10 mouse cellular contexts compared by ENCODE assay signal in the genomic region with DNA sequence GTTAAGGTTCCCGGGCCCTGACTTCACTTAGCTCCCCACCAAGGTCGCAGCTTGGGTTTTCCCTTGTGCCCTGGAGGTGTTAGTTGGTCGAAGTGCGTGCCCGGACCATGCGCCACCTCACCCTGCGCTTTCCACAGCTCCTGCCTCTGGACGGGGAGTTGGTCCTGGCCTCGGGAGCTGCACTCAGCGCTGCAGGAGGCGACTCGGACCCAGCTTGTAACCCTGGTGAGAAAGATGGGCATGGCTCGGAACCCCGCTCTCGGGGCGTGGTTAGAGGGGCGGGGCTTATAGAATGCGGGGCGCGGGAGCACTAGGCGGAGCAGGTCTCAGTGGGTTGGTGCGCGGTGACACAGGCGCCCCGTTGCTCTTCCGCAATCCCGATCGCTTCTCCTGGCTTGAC. TPM values are rescaled to one million over a fixed set of nuclear protein-coding genes. Genes with fewer than 3 reads are reported as not detected.
DNase-seq lines count a peak whose midpoint lies in the region; ATAC-seq lines count a peak whose summit lies in the region.
"Had no signal": no experiment of that assay in that cellular context is flagged by ENCODE, and none has a peak within 500 bp of the region (broad histone marks: within the 10 kb centered on the region; RNA-seq: fewer than 3 reads in every experiment).

No protein-coding gene starts in this region.

- peaks cover 85% of the 10 kb centered on the region for H3K27me3 ChIP-seq in lung, embryonic 15.5 days
- peaks cover 85% of the 10 kb centered on the region for H3K27me3 ChIP-seq in forebrain, embryonic 13.5 days
- peaks cover 77% of the 10 kb centered on the region for H3K27me3 ChIP-seq in limb, embryonic 11.5 days (ENCODE audit: control insufficient read depth, insufficient read depth, low read length)
- peaks cover 67% of the 10 kb centered on the region for H3K27me3 ChIP-seq in neural tube, embryonic 14.5 days (ENCODE audit: control insufficient read depth, insufficient read depth, low read length)

- no peak for DNase-seq in lung, postnatal 25 days (ENCODE audit: low spot score)
- peak; percentile 51 for DNase-seq in limb, embryonic 11.5 days (ENCODE audit: low spot score)
- DNase-seq in spleen, postnatal 14 days (ENCODE audit: low spot score in 2 of 2) = no peak
- DNase-seq in urinary bladder, postnatal 4 days (ENCODE audit: low spot score in 2 of 2) = no peak
- no peak for DNase-seq in left cerebral cortex, postnatal 4 days
- DNase-seq: adrenal gland, adult 2 months had no signal

- no peak overlapping the region for H3K9ac ChIP-seq in lung, embryonic 15.5 days
- H3K9ac ChIP-seq in forebrain, embryonic 13.5 days = peak overlapping the region; percentile 50; the same call in 1 of the 2 replicates
- H3K9ac ChIP-seq in limb, embryonic 11.5 days (ENCODE audit: low read length) = no peak overlapping the region
- H3K9ac ChIP-seq in neural tube, embryonic 14.5 days (replicated peaks; ENCODE audit: low read depth, low read length) = peak overlapping the region; percentile 51; the same call in 1 of the 2 replicates

- no peaks in the 10 kb centered on the region for H3K36me3 ChIP-seq in lung, embryonic 15.5 days
- no peaks in the 10 kb centered on the region for H3K36me3 ChIP-seq in forebrain, embryonic 13.5 days (ENCODE audit: poor library complexity, severe bottlenecking)
- no peaks in the 10 kb centered on the region for H3K36me3 ChIP-seq in limb, embryonic 11.5 days (ENCODE audit: control insufficient read depth, insufficient read depth, low read length)
- no peaks in the 10 kb centered on the region for H3K36me3 ChIP-seq in neural tube, embryonic 14.5 days (ENCODE audit: control insufficient read depth, insufficient read depth, low read length)

- no peak for ATAC-seq in lung, embryonic 15.5 days (ENCODE audit: borderline replicate concordance, extremely low read depth, low FRiP score, low TSS enrichment)
- peak; percentile 28; the same call in 1 of the 2 replicates for ATAC-seq in forebrain, embryonic 13.5 days
- ATAC-seq in limb, embryonic 11.5 days (ENCODE audit: insufficient number of reproducible peaks, low FRiP score, low TSS enrichment, low read depth) = no peak
- 0 out of 2 replicates have a peak, but pooled peaks have one; percentile 15 for ATAC-seq in neural tube, embryonic 14.5 days (ENCODE audit: low read depth)

- peak overlapping the region; percentile 79 for H3K4me2 ChIP-seq in lung, embryonic 15.5 days
- peak overlapping the region; percentile 74 for H3K4me2 ChIP-seq in forebrain, embryonic 13.5 days
- H3K4me2 ChIP-seq in limb, embryonic 11.5 days (ENCODE audit: low read depth, severe bottlenecking) = peak overlapping the region; percentile 65
- peak overlapping the region; percentile 72 for H3K4me2 ChIP-seq in neural tube, embryonic 14.5 days (ENCODE audit: low read depth, low read length)

- no peak overlapping the region for H3K27ac ChIP-seq in lung, embryonic 15.5 days
- H3K27ac ChIP-seq in forebrain, embryonic 13.5 days = no peak overlapping the region
- no peak overlapping the region for H3K27ac ChIP-seq in limb, embryonic 11.5 days (replicated peaks; ENCODE audit: low read depth, low read length)
- no peak overlapping the region for H3K27ac ChIP-seq in neural tube, embryonic 14.5 days (ENCODE audit: low read depth, low read length)

- H3K4me1 ChIP-seq in lung, embryonic 15.5 days = peaks cover 33% of the 10 kb centered on the region
- peaks cover 21% of the 10 kb centered on the region for H3K4me1 ChIP-seq in forebrain, embryonic 13.5 days
- H3K4me1 ChIP-seq in limb, embryonic 11.5 days (ENCODE audit: control insufficient read depth, insufficient read depth, low read length) = peaks cover 15% of the 10 kb centered on the region
- peaks cover 18% of the 10 kb centered on the region for H3K4me1 ChIP-seq in neural tube, embryonic 14.5 days (ENCODE audit: control insufficient read depth, insufficient read depth, low read length)

- intact Hi-C loops in left cerebral cortex, postnatal 4 days (cut with DNase I) = no loop called here

- WGBS in lung, embryonic 15.5 days = 3% methylated on average over 28 of the region's 28 CpGs
- 2% methylated on average over 28 of the region's 28 CpGs for WGBS in forebrain, embryonic 13.5 days
- WGBS in limb, embryonic 11.5 days = 1% methylated on average over 28 of the region's 28 CpGs
- WGBS in neural tube, embryonic 14.5 days = 3% methylated on average over 24 of the region's 28 CpGs

- peaks cover 3% of the 10 kb centered on the region; the same call in 1 of the 2 replicates for H3K9me3 ChIP-seq in lung, embryonic 15.5 days
- H3K9me3 ChIP-seq in forebrain, embryonic 13.5 days (replicated peaks) = peaks cover 7% of the 10 kb centered on the region; the same call in 1 of the 2 replicates
- H3K9me3 ChIP-seq in limb, embryonic 11.5 days (ENCODE audit: control insufficient read depth, low read length) = no peaks in the 10 kb centered on the region; the same call in 1 of the 2 replicates
- H3K9me3 ChIP-seq in neural tube, embryonic 14.5 days (ENCODE audit: control insufficient read depth, low read length) = 0 out of 2 replicates have a peak, but pooled peaks cover 3% of the 10 kb centered on the region

- peak overlapping the region; percentile 37 for H3K4me3 ChIP-seq in lung, embryonic 15.5 days
- H3K4me3 ChIP-seq in forebrain, embryonic 13.5 days = peak overlapping the region; percentile 43
- H3K4me3 ChIP-seq in limb, embryonic 11.5 days (ENCODE audit: low read depth, low read length) = peak overlapping the region; percentile 31
- H3K4me3 ChIP-seq in neural tube, embryonic 14.5 days (ENCODE audit: low read depth, low read length) = peak overlapping the region; percentile 41

RNA-seq across cellular contexts. Expression of gene Amn, which starts 3.1 kb away (rescaled TPM):
- polyA plus RNA-seq in lung, embryonic 15.5 days (2015; fragmentation: Nextera tagmentation; extraction: Ambion mirVana) = 0.36 and 0.50 TPM in 2 replicates
- 0.76 and 0.98 TPM in 2 replicates for polyA plus RNA-seq in forebrain, embryonic 13.5 days (2015; fragmentation: Nextera tagmentation; extraction: Ambion mirVana)
- 0.28 and 0.29 TPM in 2 replicates for polyA plus RNA-seq in limb, embryonic 11.5 days (2014; fragmentation: Nextera tagmentation; extraction: Ambion mirVana)
- polyA plus RNA-seq in neural tube, embryonic 14.5 days (2014; fragmentation: Nextera tagmentation; extraction: Ambion mirVana) = 15.6 and 28.1 TPM in 2 replicates
- total RNA-seq in left cerebral cortex, postnatal 4 days (2021) = 10 to 100 TPM; 15.9 to 16.3 TPM
- total RNA-seq: adrenal gland, adult 2 months; hematopoietic stem cell, adult 5-6 weeks had no signal

Comparison
In these comparisons a context has a peak if more than half of its experiments do, and no peak if none do; other contexts are left out.
1. ATAC-seq: peak in forebrain, embryonic 13.5 days (single experiment) and neural tube, embryonic 14.5 days (single experiment); none in lung, embryonic 15.5 days (single experiment) and limb, embryonic 11.5 days (single experiment).
2. H3K9ac ChIP-seq: peak in forebrain, embryonic 13.5 days (single experiment) and neural tube, embryonic 14.5 days (single experiment); none in lung, embryonic 15.5 days (single experiment) and limb, embryonic 11.5 days (single experiment).
3. Peak in every context shown above with its lines, with median percentiles within 50 percentile points of each other: H3K4me2 ChIP-seq and H3K4me3 ChIP-seq.